Mouse (Mus musculus) thymus, adult 2 months (tissue): ENCODE measurements around the gene Zdhhc5.
A peak's percentile ranks its signal among the peaks of the same experiment; 100 is the strongest.

Experiments used
- CTCF ChIP-seq: fragments of 200-500 bp; IDR thresholded peaks from 2 replicates; pipeline ENCODE4 v1.5.1; 2012; ENCODE audit warnings: mild to moderate bottlenecking, control low read depth, low read length, moderate library complexity, borderline replicate concordance; ENCODE audit not compliant: control insufficient read depth, poor library complexity, insufficient read depth; ENCODE audit errors: extremely low read depth
- POLR2A ChIP-seq: fragments of 200-500 bp; IDR thresholded peaks from 2 replicates; pipeline ENCODE4 v1.6.1; 2012; ENCODE audit warnings: mild to moderate bottlenecking, low read length, control low read depth, moderate library complexity; ENCODE audit not compliant: control insufficient read depth, poor library complexity, insufficient read depth; ENCODE audit errors: extremely low read depth

- TF ChIP-seq CTCF, result 0 out of 2 replicates have a peak, but pooled peaks have one; percentile 36
- TF ChIP-seq POLR2A, result no peak
Measured at GRCm38 (mm10) chr2:84677270-84677967, 37.6 kb downstream of the Zdhhc5 start.
